Mouse (Mus musculus) ES-Bruce4 (cell line): Measurements from ENCODE around the gene Nyx. TPM values are rescaled to one million over a fixed set of nuclear protein-coding genes. Genes with fewer than 3 reads are reported as not detected.
"Not testable (repeated sequence)": the region's sequence is repeated elsewhere in the genome, so short reads cannot be mapped to it uniquely, and the experiment has no call there.

Experiments
- H3K27ac ChIP-seq: 2 replicates; pipeline ENCODE4 v1.5.1; 2012; ENCODE audit warnings: low read length, inconsistent platforms; ENCODE audit not compliant: insufficient read depth
- H3K27me3 ChIP-seq: 2 replicates; pipeline ENCODE4 v1.6.1; 2012; ENCODE audit warnings: mild to moderate bottlenecking, low read length, inconsistent platforms; ENCODE audit not compliant: control insufficient read depth, poor library complexity, insufficient read depth, severe bottlenecking
- H3K36me3 ChIP-seq: 2 replicates; pipeline ENCODE4 v1.6.1; 2012; ENCODE audit warnings: inconsistent platforms, mild to moderate bottlenecking, low read length, moderate library complexity; ENCODE audit not compliant: control insufficient read depth, poor library complexity, insufficient read depth, severe bottlenecking
- H3K4me1 ChIP-seq: one replicate; pipeline ENCODE4 v1.8.1; 2011; ENCODE audit warnings: low read length; ENCODE audit not compliant: control insufficient read depth, insufficient read depth
- H3K4me3 ChIP-seq: 2 replicates; pipeline ENCODE4 v1.5.1; 2011; ENCODE audit warnings: low read depth, mild to moderate bottlenecking, low read length
- H3K9ac ChIP-seq: 2 replicates; pipeline ENCODE4 v1.6.1; 2012; ENCODE audit warnings: low read depth, mild to moderate bottlenecking, inconsistent platforms; ENCODE audit not compliant: poor library complexity, severe bottlenecking
- H3K9me3 ChIP-seq: replicated peaks from 2 replicates; pipeline ENCODE4 v1.6.1; 2012; ENCODE audit warnings: mild to moderate bottlenecking, low read length, inconsistent platforms; ENCODE audit not compliant: control insufficient read depth, poor library complexity, insufficient read depth, severe bottlenecking
- CTCF ChIP-seq: IDR thresholded peaks from one replicate; pipeline ENCODE4 v1.8.1; 2011; ENCODE audit warnings: low read depth, low read length
- EP300 ChIP-seq: IDR thresholded peaks from 2 replicates; pipeline ENCODE4 v1.6.1; 2011; ENCODE audit warnings: low read depth, low read length; ENCODE audit not compliant: insufficient read depth
- POLR2A ChIP-seq: IDR thresholded peaks from one replicate; pipeline ENCODE4 v1.8.1; 2011; ENCODE audit warnings: low read length; ENCODE audit not compliant: insufficient read depth
- polyA plus RNA-seq: library from polyadenylated mRNA; stranded (reverse); fragments of >200 nt; gene quantifications from 2 replicates; pipeline ENCODE4 v1.2.4, GENCODE M21; 2011; ENCODE audit warnings: low read depth; ENCODE audit not compliant: missing spikeins, insufficient read depth, insufficient read length

Nyx gene
- not detected in 2 replicates for polyA plus RNA-seq

DNA sequence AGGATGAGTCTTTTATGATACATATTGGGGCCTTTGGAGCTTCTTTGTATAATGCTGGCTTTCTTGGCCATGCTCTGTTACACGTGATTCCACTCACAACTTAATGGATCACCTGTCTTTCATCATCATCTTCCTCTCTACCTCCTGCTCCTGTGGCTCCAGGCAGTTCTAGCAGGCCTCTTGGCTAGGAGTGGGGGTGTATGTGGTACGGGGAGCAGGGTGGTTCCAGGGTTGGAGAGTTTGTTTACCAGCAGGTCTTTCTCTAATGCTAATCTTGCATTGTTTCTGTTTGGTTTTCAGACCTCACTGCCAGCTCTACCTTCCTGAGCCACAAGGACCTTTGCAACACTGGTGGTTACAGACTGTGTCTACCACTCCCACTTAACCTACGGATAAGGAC, at the start of gene Nyx:
Gene Nyx, plus strand, starts transcription at position 301 of the 400 bp plus-strand sequence.
- Histone ChIP-seq H3K9me3 (no peaks in the 10 kb centered on the region), H3K9ac (no peak within 1 kb of the TSS), H3K4me1 (no peaks in the 10 kb centered on the region), H3K4me3 (no peak within 1 kb of the TSS), H3K27me3 (no peaks in the 10 kb centered on the region), H3K36me3 (no peaks in the 10 kb centered on the region), H3K27ac (no peak within 1 kb of the TSS)
- no peak for TF ChIP-seq POLR2A
- TF ChIP-seq CTCF = no peak
- TF ChIP-seq EP300 = no peak

DNA sequence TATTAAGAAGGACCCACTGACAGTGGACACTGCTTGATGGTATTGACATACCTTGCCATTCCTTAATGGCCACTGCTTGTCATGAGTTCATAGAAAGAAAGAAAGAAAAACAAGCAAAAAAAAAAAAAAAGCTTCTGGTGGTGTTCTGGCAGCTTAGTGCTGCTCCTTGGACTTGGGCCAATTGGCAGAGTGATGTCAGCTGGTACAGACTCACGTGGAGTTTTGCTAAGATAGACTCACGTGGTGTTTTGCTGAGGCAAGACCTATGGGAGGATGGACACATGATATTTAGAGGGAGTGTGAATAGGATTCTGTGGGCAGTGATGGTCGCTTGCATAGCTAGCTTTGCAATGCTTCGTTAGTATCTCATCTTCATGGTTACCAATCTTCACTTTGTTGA, 43.9 kb upstream of the Nyx start:
- no peak overlapping the region for H3K9ac ChIP-seq
- H3K9me3 ChIP-seq = no peaks in the 10 kb centered on the region
- no peak overlapping the region for H3K4me3 ChIP-seq
- no peaks in the 10 kb centered on the region for H3K36me3 ChIP-seq
- H3K27me3 ChIP-seq = no peaks in the 10 kb centered on the region
- no peak overlapping the region for H3K27ac ChIP-seq
- TF ChIP-seq POLR2A (no peak), EP300 (no peak), CTCF (no peak)
- H3K4me1 ChIP-seq = no peaks in the 10 kb centered on the region

DNA sequence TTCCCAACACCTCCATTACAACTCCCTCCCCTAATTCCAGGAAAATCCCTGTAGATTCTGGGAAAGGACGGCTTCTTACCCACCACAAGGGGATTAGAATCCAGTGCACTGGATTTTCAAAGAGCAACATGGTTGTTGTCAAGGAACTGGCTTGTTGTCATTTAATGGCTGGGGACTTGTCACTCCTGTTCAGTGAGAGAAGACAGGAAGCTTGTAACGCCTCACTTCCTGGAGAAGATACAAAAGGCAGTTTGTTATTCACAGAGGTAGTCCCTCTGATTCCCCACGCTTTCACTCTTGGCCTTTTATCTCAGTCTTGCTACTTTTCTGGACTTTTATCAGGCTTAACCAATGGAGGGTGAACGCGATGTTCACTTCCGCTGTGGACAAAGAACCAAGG, 34.5 kb upstream of the Nyx start:
- no peaks in the 10 kb centered on the region for H3K27me3 ChIP-seq

DNA sequence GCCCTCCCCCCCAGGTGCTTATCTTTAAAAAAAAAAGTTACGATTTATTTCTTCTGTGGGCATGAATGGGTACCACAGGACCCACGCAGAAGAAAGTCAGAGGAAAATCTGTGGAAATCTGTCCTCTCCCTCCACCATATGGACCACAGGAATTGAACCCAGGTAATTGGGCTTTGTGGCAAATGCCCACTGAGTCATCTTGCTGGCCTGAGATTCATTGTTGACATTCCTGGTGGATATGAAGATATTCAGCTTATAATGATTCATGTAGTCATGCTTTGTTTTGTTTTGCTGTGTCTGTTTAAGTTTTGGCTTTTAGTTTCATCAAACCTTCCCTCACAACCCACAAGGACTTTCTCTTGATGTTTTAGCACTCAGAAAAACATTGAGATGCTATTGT, 29.9 kb upstream of the Nyx start:
- not testable (repeated sequence) for H3K36me3 ChIP-seq, H3K27ac ChIP-seq, H3K4me3 ChIP-seq, H3K4me1 ChIP-seq, H3K9ac ChIP-seq, H3K9me3 ChIP-seq, H3K27me3 ChIP-seq

More for the DNA sequence above, 34.5 kb upstream of the Nyx start:
- H3K4me1 ChIP-seq = no peaks in the 10 kb centered on the region
- H3K9me3 ChIP-seq = no peaks in the 10 kb centered on the region
- H3K9ac ChIP-seq = no peak overlapping the region
- H3K4me3 ChIP-seq = no peak overlapping the region
- H3K27ac ChIP-seq = peak overlapping the region; percentile 36; the same call in 1 of the 2 replicates
- TF ChIP-seq CTCF = no peak
- no peak for TF ChIP-seq POLR2A
- TF ChIP-seq EP300 = no peak
- no peaks in the 10 kb centered on the region for H3K36me3 ChIP-seq

DNA sequence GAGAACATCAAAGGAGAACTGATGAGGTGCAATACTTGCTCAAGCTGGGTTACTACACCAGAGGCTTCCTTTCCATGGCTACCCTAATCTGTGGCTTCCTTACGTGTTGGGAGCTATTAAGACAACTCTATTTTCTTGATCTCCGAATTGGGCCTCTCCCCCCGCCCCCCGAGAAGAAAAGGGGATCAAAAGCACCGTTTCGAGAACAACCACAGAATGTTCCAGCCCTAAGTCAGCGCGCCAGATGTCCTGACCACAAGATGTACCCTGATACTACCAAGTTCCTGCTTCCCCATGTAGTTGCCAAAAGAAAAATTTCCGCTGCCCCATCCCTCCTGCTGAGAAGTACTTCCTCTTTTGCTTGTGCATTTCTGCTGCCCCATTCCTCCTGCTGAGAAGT, 9.4 kb upstream of the Nyx start:
- not testable (repeated sequence) for H3K9me3 ChIP-seq, H3K27ac ChIP-seq, H3K4me1 ChIP-seq, H3K9ac ChIP-seq, H3K27me3 ChIP-seq, H3K4me3 ChIP-seq, H3K36me3 ChIP-seq

DNA sequence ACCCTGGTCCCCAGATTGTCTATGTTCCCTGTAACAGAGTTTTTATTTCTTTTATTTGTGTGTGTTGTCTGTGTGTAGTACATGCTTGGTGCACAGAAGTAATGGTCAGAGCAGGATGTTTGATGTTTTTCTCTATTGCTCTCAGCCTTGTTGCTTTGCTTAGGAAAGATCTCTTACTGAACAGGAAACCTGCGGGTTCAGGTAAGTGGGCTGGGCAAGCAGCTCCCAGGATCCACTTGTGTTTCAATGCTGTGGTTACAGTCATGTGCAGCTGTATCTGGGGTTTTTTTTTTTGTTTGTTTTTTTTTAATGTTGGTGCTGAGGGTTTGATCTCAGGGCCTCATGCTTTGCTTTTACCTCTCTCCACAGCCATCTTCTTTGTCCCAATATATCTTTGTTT, 7.1 kb upstream of the Nyx start:
- no peak for TF ChIP-seq POLR2A
- no peak for TF ChIP-seq CTCF
- TF ChIP-seq EP300 = no peak
- Histone ChIP-seq H3K27ac (no peak overlapping the region), H3K36me3 (no peaks in the 10 kb centered on the region), H3K4me1 (no peaks in the 10 kb centered on the region), H3K9ac (no peak overlapping the region), H3K4me3 (no peak overlapping the region), H3K9me3 (no peaks in the 10 kb centered on the region), H3K27me3 (no peaks in the 10 kb centered on the region)
